Mouse (Mus musculus): ENCODE results near the gene Mmaa.

DNA sequence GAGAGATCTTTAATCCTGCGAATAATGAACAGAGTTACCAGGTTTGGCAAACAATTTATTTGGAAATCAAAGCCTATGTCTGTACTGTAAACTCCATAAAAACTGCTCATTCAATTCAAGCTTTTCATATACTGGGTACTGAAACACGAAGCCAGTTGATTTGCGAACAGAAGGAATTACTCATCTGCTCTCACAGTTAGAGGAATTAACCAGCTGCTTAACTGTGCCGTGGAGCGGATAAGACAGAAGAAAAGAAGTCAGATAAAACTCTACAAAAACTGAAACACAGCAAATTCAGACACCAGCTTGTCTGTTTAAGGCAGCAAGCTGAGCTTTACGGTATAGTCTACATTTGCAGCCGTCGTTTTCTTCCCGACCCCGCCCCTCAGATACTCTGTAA, 43.9 kb upstream of the Mmaa start:
- TF ChIP-seq USF1 (IDR thresholded peaks at IDR 0.05; ENCODE audit: low read depth) (no peak), CTCF (IDR thresholded peaks at IDR 0.05; ENCODE audit: control insufficient read depth, insufficient read depth, insufficient read length) (no peak)
